Mouse (Mus musculus) embryonic facial prominence, embryonic 11.5 days (tissue): ENCODE data around the gene Chid1. TPM values are rescaled to one million over a fixed set of nuclear protein-coding genes. Genes with fewer than 3 reads are reported as not detected.
A peak's percentile ranks its signal among the peaks of the same experiment; 100 is the strongest.

Experiments
- ATAC-seq: fragments of 200-750 bp; cut with Nextera tagmentation; replicated peaks from 2 replicates; pipeline ENCODE4 v1.8.0; 2017; ENCODE audit warnings: low read depth; ENCODE audit not compliant: insufficient number of reproducible peaks, low FRiP score, low TSS enrichment
- DNase-seq: peaks from one replicate; pipeline ENCODE4 v3.0.0-alpha.2; 2015; ENCODE audit warnings: low spot score
- H3K27ac ChIP-seq: fragments of 300-500 bp; sonication (generic); replicated peaks from 2 replicates; pipeline ENCODE4 v1.5.1; 2014; ENCODE audit warnings: mild to moderate bottlenecking, low read depth, low read length, control low read depth
- H3K27me3 ChIP-seq: fragments of 300-500 bp; sonication (generic); 2 replicates; pipeline ENCODE4 v1.6.1; 2014; ENCODE audit warnings: mild to moderate bottlenecking, low read length, moderate library complexity, mixed read lengths; ENCODE audit not compliant: control insufficient read depth, insufficient read depth
- H3K36me3 ChIP-seq: fragments of 300-500 bp; sonication (generic); replicated peaks from 2 replicates; pipeline ENCODE4 v1.6.1; 2014; ENCODE audit warnings: low read depth, mild to moderate bottlenecking, low read length, moderate library complexity, mixed read lengths; ENCODE audit not compliant: control insufficient read depth, insufficient read depth
- H3K4me1 ChIP-seq: fragments of 300-500 bp; sonication (generic); 2 replicates; pipeline ENCODE4 v1.6.1; 2014; ENCODE audit warnings: low read length, mixed read lengths; ENCODE audit not compliant: control insufficient read depth, insufficient read depth
- H3K4me2 ChIP-seq: fragments of 300-500 bp; sonication (generic); 2 replicates; pipeline ENCODE4 v1.6.1; 2014; ENCODE audit warnings: low read depth, mild to moderate bottlenecking, control low read depth, low read length, moderate library complexity
- H3K4me3 ChIP-seq: fragments of 300-500 bp; sonication (generic); 2 replicates; pipeline ENCODE4 v1.5.1; 2014; ENCODE audit warnings: low read depth, low read length, control low read depth
- H3K9ac ChIP-seq: fragments of 300-500 bp; sonication (generic); replicated peaks from 2 replicates; pipeline ENCODE4 v1.6.1; 2014; ENCODE audit warnings: mild to moderate bottlenecking, control low read depth, low read length
- H3K9me3 ChIP-seq: fragments of 300-500 bp; sonication (generic); replicated peaks from 2 replicates; pipeline ENCODE4 v1.6.1; 2016; ENCODE audit warnings: mild to moderate bottlenecking, low read length, inconsistent platforms, mixed read lengths; ENCODE audit not compliant: control insufficient read depth
- WGBS: fragments of 180-500 bp; shearing (Covaris S2); extraction: QIAGEN DNeasy Blood & Tissue Kit; methylation state at CpG from one replicate; pipeline ENCODE4 v1.1.7; 2014; 5-methylcytosine and 5-hydroxymethylcytosine counted together
- polyA plus RNA-seq: library from polyadenylated mRNA; unstranded; fragments of >200 nt; fragmentation: Nextera tagmentation; extraction: Ambion mirVana; gene quantifications from 2 replicates; pipeline ENCODE4 v1.2.1, GENCODE M21; 2014

The Chid1 gene
- polyA plus RNA-seq, 1 experiment from 2014 or later: 25.8 TPM

- no peak for DNase-seq
- Histone ChIP-seq H3K36me3 (no peaks in the 10 kb centered on the region), H3K9me3 (no peaks in the 10 kb centered on the region), H3K4me1 (peaks cover 17% of the 10 kb centered on the region), H3K4me3 (peak overlapping the region; percentile 30), H3K27ac (no peak overlapping the region), H3K9ac (peak overlapping the region; percentile 45), H3K27me3 (peaks cover 47% of the 10 kb centered on the region), H3K4me2 (peak overlapping the region; percentile 76)
- ATAC-seq: no peak
- 2% methylated on average over 59 of the region's 59 CpGs for WGBS
Observed at GRCm38 (mm10) chr7:141461521-141462332, 77.9 kb downstream of the Chid1 start.

DNA sequence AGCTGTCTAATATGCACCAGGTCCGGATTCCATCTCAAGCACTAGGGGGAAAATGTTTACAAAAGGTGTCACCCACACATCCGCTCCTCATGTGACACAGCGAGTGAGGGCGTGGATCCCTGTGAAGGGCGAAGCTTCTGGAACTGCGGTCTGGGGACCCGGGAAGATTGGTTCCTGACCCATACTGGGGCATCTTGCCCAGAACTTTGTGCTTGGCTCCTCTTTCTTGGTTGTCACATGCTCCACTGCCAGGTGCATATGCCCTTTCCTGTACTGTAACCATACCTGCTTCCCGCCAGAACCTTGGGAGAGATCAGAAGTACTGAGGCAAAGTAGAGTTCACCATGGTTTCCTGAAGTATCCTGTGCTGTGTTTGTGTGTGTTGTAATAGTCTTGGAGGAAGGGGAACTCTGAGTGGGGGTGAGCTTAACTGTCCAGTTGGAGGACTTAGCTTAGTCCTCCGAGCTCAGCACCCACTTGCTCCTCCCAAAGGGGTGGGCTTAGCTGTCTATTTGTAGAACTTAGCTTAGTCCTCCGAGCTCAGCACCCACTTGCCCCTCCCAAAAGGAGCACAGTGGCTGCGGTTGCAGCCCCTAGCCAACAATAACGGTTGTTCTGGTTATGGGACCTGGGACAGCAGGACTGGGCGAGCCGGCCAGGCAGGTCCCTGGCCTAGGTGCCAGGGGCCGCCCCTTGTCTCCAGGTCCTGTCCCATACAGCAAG lies 79.1 kb downstream of the Chid1 start, which contains the start of gene Cracr2b:
Gene Cracr2b (plus strand): TSS at position 704 of the 723 bp plus-strand sequence.
- peaks cover 44% of the 10 kb centered on the region for H3K27me3 ChIP-seq

DNA sequence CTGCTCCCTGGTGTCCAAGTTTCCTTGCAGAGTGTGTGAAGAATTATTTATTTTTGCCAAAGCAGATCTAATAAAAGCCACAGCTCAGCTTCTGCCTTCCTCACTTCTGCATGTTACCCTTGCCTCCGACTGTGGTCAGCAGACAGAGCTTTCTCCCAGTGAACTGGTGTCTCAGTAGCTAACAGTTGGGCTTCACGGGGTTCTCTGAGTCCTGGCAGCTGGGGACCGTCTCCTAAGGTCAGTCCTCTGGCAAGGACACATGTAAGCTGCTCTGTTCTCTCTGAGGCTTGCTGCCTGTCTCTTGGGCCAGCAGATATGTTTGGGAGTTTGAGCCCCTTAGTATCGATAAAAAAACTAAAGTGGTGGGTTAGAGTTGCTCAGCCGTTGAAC lies 79.7 kb downstream of the Chid1 start:
- ATAC-seq (no peak), DNase-seq (no peak)
- Histone ChIP-seq H3K9ac (no peak overlapping the region), H3K36me3 (no peaks in the 10 kb centered on the region), H3K4me3 (no peak overlapping the region), H3K4me2 (no peak overlapping the region), H3K27ac (no peak overlapping the region), H3K9me3 (no peaks in the 10 kb centered on the region), H3K27me3 (peaks cover 41% of the 10 kb centered on the region), H3K4me1 (peaks cover 18% of the 10 kb centered on the region)
- 65% methylated on average over 5 of the region's 5 CpGs for WGBS

More for the DNA sequence above, 79.1 kb downstream of the Chid1 start, which contains the start of gene Cracr2b:
- ATAC-seq (no peak), DNase-seq (no peak)
- Histone ChIP-seq H3K4me2 (peak within 1 kb of the TSS; percentile 76), H3K9me3 (no peaks in the 10 kb centered on the region), H3K4me3 (peak within 1 kb of the TSS; percentile 30), H3K9ac (peak within 1 kb of the TSS; percentile 45), H3K4me1 (peaks cover 20% of the 10 kb centered on the region), H3K36me3 (no peaks in the 10 kb centered on the region), H3K27ac (no peak within 1 kb of the TSS)
- 66% methylated on average over 15 of the region's 15 CpGs for WGBS

GRCm38 (mm10) chr7:141459301-141459711 lies 80.4 kb downstream of the Chid1 start:
- ATAC-seq: no peak
- no peaks in the 10 kb centered on the region for H3K36me3 ChIP-seq
- H3K4me3 ChIP-seq: no peak overlapping the region
- H3K9me3 ChIP-seq: no peaks in the 10 kb centered on the region
- peaks cover 13% of the 10 kb centered on the region for H3K4me1 ChIP-seq
- peaks cover 34% of the 10 kb centered on the region for H3K27me3 ChIP-seq
- H3K9ac ChIP-seq: no peak overlapping the region
- 85% methylated on average over 17 of the region's 17 CpGs for WGBS
- H3K27ac ChIP-seq: no peak overlapping the region
- no peak overlapping the region for H3K4me2 ChIP-seq
- DNase-seq: no peak

- Histone ChIP-seq H3K27me3 (peaks cover 28% of the 10 kb centered on the region), H3K27ac (no peak overlapping the region)
- no peak for ATAC-seq
Observed at GRCm38 (mm10) chr7:141458661-141459060, 81.0 kb downstream of the Chid1 start.

DNA sequence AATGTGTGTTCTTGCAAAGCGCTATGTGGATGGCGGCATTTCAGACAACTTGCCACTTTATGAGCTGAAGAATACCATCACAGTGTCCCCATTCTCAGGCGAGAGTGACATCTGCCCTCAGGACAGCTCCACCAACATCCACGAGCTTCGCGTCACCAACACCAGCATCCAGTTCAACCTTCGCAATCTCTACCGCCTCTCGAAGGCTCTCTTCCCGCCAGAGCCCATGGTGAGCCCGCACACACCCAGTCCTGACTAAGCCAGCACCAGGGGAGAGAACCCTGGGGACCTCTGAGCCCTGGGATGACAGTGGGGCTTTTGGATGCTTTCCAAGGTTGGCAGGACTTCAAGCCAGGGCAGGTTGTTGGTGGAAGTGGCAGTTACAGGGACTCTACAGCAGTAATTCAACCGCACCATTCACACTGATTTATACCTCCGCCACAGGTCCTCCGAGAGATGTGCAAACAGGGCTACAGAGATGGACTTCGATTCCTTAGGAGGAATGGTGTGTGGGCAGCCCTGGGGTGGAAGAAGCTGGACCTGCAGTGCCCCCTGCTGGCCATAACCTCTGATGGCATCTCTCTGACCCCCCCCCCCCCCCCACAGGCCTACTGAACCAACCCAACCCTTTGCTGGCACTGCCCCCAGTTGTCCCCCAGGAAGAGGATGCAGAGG lies 81.5 kb downstream of the Chid1 start:
- Histone ChIP-seq H3K36me3 (no peaks in the 10 kb centered on the region), H3K9ac (no peak overlapping the region), H3K27me3 (peaks cover 23% of the 10 kb centered on the region), H3K9me3 (no peaks in the 10 kb centered on the region), H3K4me2 (no peak overlapping the region), H3K27ac (no peak overlapping the region), H3K4me3 (no peak overlapping the region), H3K4me1 (peaks cover 11% of the 10 kb centered on the region; the same call in 1 of the 2 replicates)
- no peak for ATAC-seq
- no peak for DNase-seq
- WGBS: 75% methylated on average over 15 of the region's 15 CpGs

More at GRCm38 (mm10) chr7:141458661-141459060, 81.0 kb downstream of the Chid1 start:
- no peaks in the 10 kb centered on the region for H3K9me3 ChIP-seq
- DNase-seq: no peak
- H3K9ac ChIP-seq: no peak overlapping the region
- no peak overlapping the region for H3K4me3 ChIP-seq
- no peaks in the 10 kb centered on the region for H3K36me3 ChIP-seq
- WGBS: 88% methylated on average over 11 of the region's 11 CpGs
- no peak overlapping the region for H3K4me2 ChIP-seq
- H3K4me1 ChIP-seq: peaks cover 12% of the 10 kb centered on the region

GRCm38 (mm10) chr7:141457236-141457635 lies 82.4 kb downstream of the Chid1 start:
- no peak for ATAC-seq
- peaks cover 9% of the 10 kb centered on the region; the same call in 1 of the 2 replicates for H3K4me1 ChIP-seq
- WGBS: 92% methylated on average over 14 of the region's 14 CpGs

More at GRCm38 (mm10) chr7:141457236-141457635, 82.4 kb downstream of the Chid1 start:
- H3K36me3 ChIP-seq: no peaks in the 10 kb centered on the region
- H3K4me3 ChIP-seq: no peak overlapping the region
- no peaks in the 10 kb centered on the region for H3K9me3 ChIP-seq
- no peak overlapping the region for H3K9ac ChIP-seq
- H3K27me3 ChIP-seq: peaks cover 16% of the 10 kb centered on the region
- H3K4me2 ChIP-seq: no peak overlapping the region
- no peak for DNase-seq
- no peak overlapping the region for H3K27ac ChIP-seq
